Mouse (Mus musculus) ES-E14 (cell line): ENCODE data around the gene Kcna3. TPM values are rescaled to one million over a fixed set of nuclear protein-coding genes. Genes with fewer than 3 reads are reported as not detected.

Source experiments
- DNase-seq: peaks from one replicate; pipeline ENCODE4 v3.0.0-alpha.2; 2013; ENCODE audit warnings: low read depth, low spot score
- H3K27ac ChIP-seq: 2 replicates; pipeline ENCODE4 v1.5.1; 2012; ENCODE audit warnings: low read depth, mild to moderate bottlenecking, low read length, moderate library complexity, mixed read lengths; ENCODE audit not compliant: poor library complexity, insufficient read depth, severe bottlenecking
- H3K36me3 ChIP-seq: 2 replicates; pipeline ENCODE4 v1.6.1; 2012; ENCODE audit warnings: mild to moderate bottlenecking, low read length, moderate library complexity, mixed read lengths; ENCODE audit not compliant: control insufficient read depth, poor library complexity, insufficient read depth, severe bottlenecking
- H3K4me1 ChIP-seq, 2 experiments: fragments of 150-350 bp in 1 of 2; sonication (generic) in 1 of 2; 2 replicates each; pipeline ENCODE4 v1.6.1; 2012; ENCODE audit warnings: low read length in 2 of 2, mild to moderate bottlenecking in 1 of 2, mixed read lengths in 1 of 2; ENCODE audit not compliant: control insufficient read depth in 2 of 2, insufficient read depth in 2 of 2, poor library complexity in 1 of 2
- H3K4me3 ChIP-seq, 2 experiments: fragments of 150-350 bp in 1 of 2; sonication (generic) in 1 of 2; 2 replicates each; pipeline ENCODE4 v1.5.1; 2012; ENCODE audit warnings: low read length in 2 of 2, low read depth in 1 of 2, mild to moderate bottlenecking in 1 of 2, mixed read lengths in 1 of 2; ENCODE audit not compliant: insufficient read depth in 1 of 2, poor library complexity in 1 of 2, severe bottlenecking in 1 of 2
- H3K9ac ChIP-seq: 2 replicates; pipeline ENCODE4 v1.6.1; 2012; ENCODE audit warnings: low read depth, mild to moderate bottlenecking, low read length, mixed read lengths; ENCODE audit not compliant: poor library complexity, insufficient read depth, severe bottlenecking
- H3K9me3 ChIP-seq: fragments of 150-350 bp; sonication (generic); 2 replicates; pipeline ENCODE4 v1.6.1; 2012; ENCODE audit warnings: low read depth, mild to moderate bottlenecking, low read length; ENCODE audit not compliant: control insufficient read depth, insufficient read depth
- CHD2 ChIP-seq: IDR thresholded peaks from 2 replicates; pipeline ENCODE4 v1.6.1; 2014; ENCODE audit warnings: mild to moderate bottlenecking, low read depth, low read length, inconsistent platforms
- HCFC1 ChIP-seq: IDR thresholded peaks from 2 replicates; pipeline ENCODE4 v1.6.1; 2012; ENCODE audit warnings: low read length, inconsistent platforms, borderline replicate concordance; ENCODE audit not compliant: insufficient read depth
- MAFK ChIP-seq: IDR thresholded peaks from 2 replicates; pipeline ENCODE4 v1.6.1; 2014; ENCODE audit warnings: mild to moderate bottlenecking, low read depth, low read length, inconsistent platforms; ENCODE audit not compliant: insufficient read depth
- ZC3H11A ChIP-seq: IDR thresholded peaks from 2 replicates; pipeline ENCODE4 v1.6.1; 2012; ENCODE audit warnings: low read depth, mild to moderate bottlenecking, inconsistent platforms, low read length, borderline replicate concordance
- ZNF384 ChIP-seq: IDR thresholded peaks from 2 replicates; pipeline ENCODE4 v1.6.1; 2012; ENCODE audit warnings: low read depth, low read length, inconsistent platforms
- in situ Hi-C, 2 experiments: fragments of 600-800 bp; cut with MboI; formaldehyde crosslinking; loops; one replicate each; pipeline ENCODE4 v1.15.1; 2025; ENCODE audit warnings: low sequenced_read_pairs in 2 of 2, inconsistent platforms in 1 of 2; ENCODE audit not compliant: unreplicated experiment in 2 of 2
- total RNA-seq: library from RNA; depleted of rRNA; stranded (reverse); fragments of 300-350 nt; gene quantifications from 2 replicates; pipeline ENCODE4 v1.2.3, GENCODE M21; 2012

Kcna3 gene
- total RNA-seq, 1 experiment: 0.85 TPM

DNA sequence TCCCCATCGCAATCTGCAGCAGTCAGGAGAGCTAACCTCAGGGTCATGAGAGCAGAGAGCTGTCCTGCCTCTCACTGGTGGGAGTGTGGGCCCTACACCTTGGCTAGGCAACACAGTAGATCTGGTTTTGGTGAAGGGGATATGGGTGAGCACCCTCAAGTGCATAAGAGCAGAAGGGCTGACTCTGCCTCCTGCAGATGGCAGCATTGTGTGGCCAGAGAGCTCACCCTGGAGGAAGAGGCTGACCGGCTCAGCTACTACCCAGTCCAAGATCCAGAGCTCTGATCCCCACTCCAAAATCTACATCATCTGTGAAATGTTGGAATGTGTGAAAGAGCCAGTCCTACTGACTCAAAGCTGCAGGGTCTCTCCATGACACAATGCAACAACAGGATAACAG, 37.9 kb downstream of the Kcna3 start:
- DNase-seq: no peak
- H3K36me3 ChIP-seq: no peaks in the 10 kb centered on the region
- in situ Hi-C loops: no loop called here

GRCm38 (mm10) chr3:107075705-107076104, 39.7 kb downstream of the Kcna3 start:
- H3K4me3 ChIP-seq: no peak overlapping the region
- no peak overlapping the region for H3K9ac ChIP-seq

More for the DNA sequence above, 37.9 kb downstream of the Kcna3 start:
- Histone ChIP-seq H3K4me1 (no peaks in the 10 kb centered on the region), H3K27ac (no peak overlapping the region), H3K9ac (no peak overlapping the region), H3K4me3 (no peak overlapping the region), H3K9me3 (no peaks in the 10 kb centered on the region)
- TF ChIP-seq ZC3H11A: no peak
- no peak for TF ChIP-seq CHD2
- no peak for TF ChIP-seq HCFC1
- TF ChIP-seq MAFK: no peak
- TF ChIP-seq ZNF384: no peak

DNA sequence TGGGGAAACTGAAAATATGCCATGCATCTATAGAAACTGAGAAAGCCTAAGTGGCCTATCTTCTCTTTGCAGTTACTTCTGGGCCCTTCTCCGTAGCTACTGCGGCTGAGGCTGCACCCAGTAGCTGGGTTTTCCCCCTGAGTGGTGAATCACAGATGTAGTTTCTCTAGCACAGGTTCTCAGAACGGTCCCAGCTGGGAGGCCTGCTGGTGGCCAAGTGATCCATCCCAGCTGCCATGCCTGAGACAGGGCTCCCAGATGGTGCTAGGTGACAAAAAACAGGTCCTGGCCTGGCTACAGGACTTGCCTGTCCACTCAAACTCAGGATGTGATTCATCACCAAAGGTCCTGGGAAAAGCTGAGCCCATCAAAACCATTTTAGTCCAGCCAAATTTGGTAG, 40.7 kb downstream of the Kcna3 start:
- in situ Hi-C loops: no loop called here
- no peak overlapping the region for H3K9ac ChIP-seq
- DNase-seq: no peak
- H3K4me1 ChIP-seq: no peaks in the 10 kb centered on the region
- no peaks in the 10 kb centered on the region for H3K9me3 ChIP-seq
- H3K36me3 ChIP-seq: no peaks in the 10 kb centered on the region
- TF ChIP-seq CHD2 (no peak), ZC3H11A (no peak), ZNF384 (no peak), MAFK (no peak), HCFC1 (no peak)
- no peak overlapping the region for H3K27ac ChIP-seq
- H3K4me3 ChIP-seq: no peak overlapping the region

More at GRCm38 (mm10) chr3:107075705-107076104, 39.7 kb downstream of the Kcna3 start:
- Histone ChIP-seq H3K4me1 (no peaks in the 10 kb centered on the region), H3K36me3 (no peaks in the 10 kb centered on the region), H3K27ac (no peak overlapping the region), H3K9me3 (no peaks in the 10 kb centered on the region)
- DNase-seq: no peak
- TF ChIP-seq ZNF384: no peak
- TF ChIP-seq CHD2: no peak
- no peak for TF ChIP-seq MAFK
- no peak for TF ChIP-seq HCFC1
- TF ChIP-seq ZC3H11A: no peak
- in situ Hi-C loops: no loop called here

- H3K4me3 ChIP-seq: no peak overlapping the region
- H3K9ac ChIP-seq: no peak overlapping the region
- DNase-seq: no peak
- H3K36me3 ChIP-seq: no peaks in the 10 kb centered on the region
- in situ Hi-C loops: no loop called here
- H3K27ac ChIP-seq: no peak overlapping the region
- H3K4me1 ChIP-seq: no peaks in the 10 kb centered on the region
- TF ChIP-seq CHD2 (no peak), HCFC1 (no peak), ZNF384 (no peak), MAFK (no peak), ZC3H11A (no peak)
- H3K9me3 ChIP-seq: no peaks in the 10 kb centered on the region
Measured at GRCm38 (mm10) chr3:107077101-107077500, 41.1 kb downstream of the Kcna3 start.

DNA sequence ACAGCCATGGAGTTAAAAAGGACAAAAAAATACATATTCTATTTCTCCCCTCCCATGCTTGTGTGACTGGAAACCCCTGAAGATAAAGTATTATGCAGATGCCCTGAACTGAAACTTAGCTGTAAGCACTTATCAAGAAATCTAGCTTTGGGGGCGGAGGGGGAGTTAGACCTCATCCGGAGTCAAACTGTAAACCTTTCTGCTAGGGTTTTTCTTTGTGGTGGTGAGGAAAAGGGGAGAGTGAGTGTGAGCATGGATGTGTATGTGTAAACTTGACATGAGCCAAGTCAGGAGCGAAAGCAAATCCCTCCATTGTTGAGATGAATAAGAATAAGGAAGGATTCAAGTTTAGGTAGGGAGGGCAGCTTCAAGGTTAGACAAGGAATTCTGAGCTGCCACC, 44.8 kb downstream of the Kcna3 start:
- no peaks in the 10 kb centered on the region for H3K9me3 ChIP-seq
- in situ Hi-C loops: no loop called here
- no peak overlapping the region for H3K9ac ChIP-seq
- no peak for TF ChIP-seq ZNF384
- TF ChIP-seq MAFK: no peak
- no peak for TF ChIP-seq CHD2
- TF ChIP-seq ZC3H11A: no peak
- TF ChIP-seq HCFC1: no peak
- no peak overlapping the region for H3K4me3 ChIP-seq
- H3K4me1 ChIP-seq: no peaks in the 10 kb centered on the region
- no peak overlapping the region for H3K27ac ChIP-seq
- DNase-seq: no peak
- H3K36me3 ChIP-seq: no peaks in the 10 kb centered on the region
